Mouse (Mus musculus): ENCODE results near the gene Cgnl1. TPM values are rescaled to one million over a fixed set of nuclear protein-coding genes. Genes with fewer than 3 reads are reported as not detected.

Cgnl1 gene
- polyA plus RNA-seq, 1 experiment from 2014 or later: 2.3 TPM

DNA sequence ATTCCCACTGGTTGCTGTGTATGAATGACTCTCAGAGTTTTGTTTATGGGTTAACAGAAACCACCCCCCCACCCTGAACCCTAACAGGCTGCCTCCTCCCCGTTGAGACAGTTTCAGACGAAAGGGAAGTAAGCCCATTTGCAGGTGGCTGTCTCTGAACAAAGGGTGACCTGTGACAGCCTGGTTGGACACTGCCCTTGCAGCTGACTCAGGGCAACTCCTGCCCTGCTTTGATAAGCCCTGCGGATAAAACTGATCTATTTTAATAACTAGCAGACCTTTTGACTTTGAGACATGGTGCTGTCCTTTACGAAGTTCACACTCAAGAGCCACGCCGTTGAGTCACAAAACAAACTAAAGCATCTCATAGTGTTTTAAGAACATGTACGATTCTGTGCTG is 181.6 kb downstream of the Cgnl1 start:
- H3K9ac ChIP-seq (ENCODE audit: low read length): no peak overlapping the region
- no peak overlapping the region for H3K4me2 ChIP-seq (ENCODE audit: low read length)
- H3K4me1 ChIP-seq (ENCODE audit: control insufficient read depth, insufficient read depth, low read length): no peaks in the 10 kb centered on the region
- no peaks in the 10 kb centered on the region for H3K9me3 ChIP-seq (replicated peaks; ENCODE audit: control insufficient read depth, low read length)
- WGBS: 79% methylated on average over 7 of the region's 7 CpGs
- no peak overlapping the region for H3K4me3 ChIP-seq (ENCODE audit: low read depth, low read length)
- no peak overlapping the region for H3K27ac ChIP-seq (ENCODE audit: low read depth, low read length)
- ATAC-seq: no peak
- no peaks in the 10 kb centered on the region for H3K27me3 ChIP-seq (replicated peaks; ENCODE audit: control insufficient read depth, insufficient read depth, low read length)
- no peak for DNase-seq (ENCODE audit: low spot score)
- no peaks in the 10 kb centered on the region for H3K36me3 ChIP-seq (ENCODE audit: control insufficient read depth, insufficient read depth, low read length)

DNA sequence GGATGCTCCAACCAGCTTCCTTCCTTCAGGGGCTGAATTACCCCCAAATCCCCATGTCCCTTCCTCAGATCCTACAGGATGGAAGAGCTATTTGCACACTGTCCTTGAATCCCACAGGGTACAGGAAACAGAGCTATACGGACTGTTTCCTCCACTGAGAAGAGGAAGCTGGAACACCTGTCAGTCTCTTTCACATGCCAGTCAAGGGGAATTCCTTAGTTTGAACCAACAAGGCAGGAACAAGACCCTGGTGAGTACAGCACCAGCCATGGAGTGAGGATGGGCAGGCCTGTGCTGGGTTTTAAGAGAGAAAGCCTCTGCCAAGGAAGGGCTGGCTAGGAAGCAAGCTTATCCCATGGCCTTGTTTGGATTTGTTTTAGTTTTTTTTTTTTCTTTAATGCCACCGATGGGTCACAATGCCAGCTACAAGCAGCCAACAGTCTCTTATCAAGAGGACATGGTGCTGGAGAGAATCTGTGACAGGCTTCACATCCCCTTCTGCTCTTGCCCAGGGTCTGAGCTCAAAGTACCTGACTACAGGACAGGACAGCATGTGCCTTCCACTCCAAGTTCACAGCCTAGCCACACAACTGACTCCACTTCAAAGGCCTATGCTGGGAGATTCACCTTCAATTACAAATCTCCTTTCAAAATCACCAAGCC is 182.3 kb downstream of the Cgnl1 start:
- DNase-seq (ENCODE audit: low spot score): no peak
- Histone ChIP-seq H3K4me1 (ENCODE audit: control insufficient read depth, insufficient read depth, low read length) (no peaks in the 10 kb centered on the region), H3K9ac (ENCODE audit: low read length) (no peak overlapping the region), H3K4me3 (ENCODE audit: low read depth, low read length) (no peak overlapping the region), H3K27ac (ENCODE audit: low read depth, low read length) (no peak overlapping the region), H3K27me3 (replicated peaks; ENCODE audit: control insufficient read depth, insufficient read depth, low read length) (no peaks in the 10 kb centered on the region), H3K9me3 (replicated peaks; ENCODE audit: control insufficient read depth, low read length) (no peaks in the 10 kb centered on the region), H3K4me2 (ENCODE audit: low read length) (no peak overlapping the region), H3K36me3 (ENCODE audit: control insufficient read depth, insufficient read depth, low read length) (no peaks in the 10 kb centered on the region)
- 94% methylated on average over 2 of the region's 2 CpGs for WGBS
- ATAC-seq: no peak

DNA sequence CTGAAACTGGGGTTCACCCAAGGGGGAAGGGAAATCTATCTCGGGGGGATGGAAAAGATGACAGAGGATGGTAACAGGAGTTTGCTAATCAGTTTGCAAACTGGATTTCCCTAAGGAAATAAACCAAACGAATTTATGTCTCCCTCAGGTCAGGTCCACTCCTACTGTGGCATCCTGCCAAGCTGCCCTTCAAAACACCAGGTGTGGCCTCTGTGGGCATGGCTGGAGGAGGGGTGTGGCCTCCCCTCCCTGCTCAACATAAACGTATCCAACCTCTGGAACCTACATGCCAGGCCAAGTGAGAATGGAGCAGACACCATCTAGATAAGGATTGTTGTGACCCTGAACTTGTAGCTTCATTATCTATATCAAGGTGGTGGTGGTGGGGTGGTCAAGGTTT is 185.0 kb downstream of the Cgnl1 start:
- WGBS: 61% methylated on average over 3 of the region's 3 CpGs
- H3K4me2 ChIP-seq (ENCODE audit: low read length): no peak overlapping the region
- DNase-seq (ENCODE audit: low spot score) (no peak), ATAC-seq (no peak)
- H3K9ac ChIP-seq (ENCODE audit: low read length): no peak overlapping the region
- no peak overlapping the region for H3K27ac ChIP-seq (ENCODE audit: low read depth, low read length)
- H3K9me3 ChIP-seq (replicated peaks; ENCODE audit: control insufficient read depth, low read length): no peaks in the 10 kb centered on the region
- H3K27me3 ChIP-seq (replicated peaks; ENCODE audit: control insufficient read depth, insufficient read depth, low read length): no peaks in the 10 kb centered on the region
- H3K36me3 ChIP-seq (ENCODE audit: control insufficient read depth, insufficient read depth, low read length): no peaks in the 10 kb centered on the region
- H3K4me3 ChIP-seq (ENCODE audit: low read depth, low read length): no peak overlapping the region
- no peaks in the 10 kb centered on the region for H3K4me1 ChIP-seq (ENCODE audit: control insufficient read depth, insufficient read depth, low read length)

DNA sequence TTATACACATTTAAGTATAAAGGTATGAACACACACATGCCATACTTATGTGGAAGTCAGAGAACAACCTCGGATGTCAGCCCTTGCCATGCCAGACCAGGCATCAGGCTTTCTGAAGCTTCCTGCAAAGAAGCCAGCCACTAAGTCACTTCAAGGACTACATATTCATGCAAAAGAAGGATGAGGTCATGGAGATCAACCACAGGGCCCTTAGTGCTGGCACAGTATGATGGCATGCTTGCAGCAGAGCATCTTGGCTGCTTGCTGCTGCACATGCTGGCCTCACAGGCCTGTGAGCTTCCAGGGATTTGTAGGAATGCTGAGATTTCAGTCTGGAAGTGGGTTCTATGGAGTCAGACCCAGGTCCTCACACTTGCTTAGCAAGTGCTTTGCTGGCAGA is 188.6 kb downstream of the Cgnl1 start:
- ATAC-seq (no peak), DNase-seq (ENCODE audit: low spot score) (no peak)
- Histone ChIP-seq H3K4me1 (ENCODE audit: control insufficient read depth, insufficient read depth, low read length) (no peaks in the 10 kb centered on the region), H3K36me3 (ENCODE audit: control insufficient read depth, insufficient read depth, low read length) (no peaks in the 10 kb centered on the region), H3K27ac (ENCODE audit: low read depth, low read length) (no peak overlapping the region), H3K9me3 (replicated peaks; ENCODE audit: control insufficient read depth, low read length) (no peaks in the 10 kb centered on the region), H3K4me3 (ENCODE audit: low read depth, low read length) (no peak overlapping the region), H3K27me3 (replicated peaks; ENCODE audit: control insufficient read depth, insufficient read depth, low read length) (no peaks in the 10 kb centered on the region), H3K9ac (ENCODE audit: low read length) (no peak overlapping the region), H3K4me2 (ENCODE audit: low read length) (no peak overlapping the region)
- 83% methylated on average over 1 of the region's 1 CpGs for WGBS

DNA sequence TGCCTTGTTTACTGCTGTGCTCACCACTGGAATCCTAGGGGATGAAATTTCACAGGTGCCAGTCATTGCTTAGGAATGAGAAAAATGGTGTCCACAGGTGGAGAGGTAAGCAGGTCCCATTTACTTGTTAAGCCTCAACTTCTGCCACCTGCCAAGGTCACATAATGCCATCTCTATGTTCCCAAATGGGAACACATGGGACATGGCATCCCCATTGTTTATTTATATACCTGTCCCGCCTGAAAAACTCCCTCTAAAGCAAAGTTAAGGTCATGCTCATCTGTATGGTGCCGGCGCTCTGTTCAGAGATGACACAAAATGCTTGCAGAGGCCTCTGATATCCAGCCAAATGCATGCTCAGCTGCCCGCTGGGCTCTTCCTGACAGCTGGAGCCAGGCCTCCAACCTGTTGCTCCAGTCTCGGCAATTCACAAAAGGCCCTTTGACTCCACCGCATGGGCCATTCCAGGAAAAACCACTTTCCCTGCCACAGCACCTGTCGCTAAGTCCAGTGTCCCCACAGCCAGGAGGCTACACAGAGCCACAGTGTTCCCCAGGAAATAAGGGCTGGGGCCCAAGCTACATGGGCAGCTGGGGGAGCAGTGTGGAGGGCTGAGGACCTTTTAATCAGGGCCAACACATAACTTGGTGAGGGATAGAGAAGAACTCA is 192.4 kb downstream of the Cgnl1 start:
- DNase-seq (ENCODE audit: low spot score): peak; percentile 15
- Histone ChIP-seq H3K27ac (ENCODE audit: low read depth, low read length) (no peak overlapping the region), H3K4me3 (ENCODE audit: low read depth, low read length) (no peak overlapping the region), H3K9me3 (replicated peaks; ENCODE audit: control insufficient read depth, low read length) (no peaks in the 10 kb centered on the region), H3K4me2 (ENCODE audit: low read length) (no peak overlapping the region), H3K36me3 (ENCODE audit: control insufficient read depth, insufficient read depth, low read length) (no peaks in the 10 kb centered on the region), H3K9ac (ENCODE audit: low read length) (no peak overlapping the region), H3K27me3 (replicated peaks; ENCODE audit: control insufficient read depth, insufficient read depth, low read length) (no peaks in the 10 kb centered on the region), H3K4me1 (ENCODE audit: control insufficient read depth, insufficient read depth, low read length) (no peaks in the 10 kb centered on the region)
- ATAC-seq: no peak
- WGBS: 77% methylated on average over 7 of the region's 7 CpGs

Other genes with a start within 250 kb of the Cgnl1 start
- gene Myzap, start 179.2 kb downstream of the Cgnl1 start, polyA plus RNA-seq (2014; fragmentation: Nextera tagmentation; extraction: Ambion mirVana): 2.6 and 3.4 TPM in 2 replicates

Data from forebrain, embryonic 14.5 days (tissue).